Mouse (Mus musculus) CH12.LX (cell line): ENCODE data around the gene Lmbrd1. TPM values are rescaled to one million over a fixed set of nuclear protein-coding genes. Genes with fewer than 3 reads are reported as not detected.
A peak's percentile ranks its signal among the peaks of the same experiment; 100 is the strongest.

ENCODE experiments used
- DNase-seq: peaks from one replicate; pipeline ENCODE4 v3.0.0-alpha.2; 2013; ENCODE audit errors: extremely low read depth
- H3K27ac ChIP-seq: 2 replicates; pipeline ENCODE4 v1.5.1; 2012; ENCODE audit warnings: low read depth, mild to moderate bottlenecking, control low read depth, moderate library complexity; ENCODE audit not compliant: insufficient read depth
- H3K27me3 ChIP-seq: replicated peaks from 2 replicates; pipeline ENCODE3; 2012; ENCODE audit warnings: inconsistent platforms
- H3K36me3 ChIP-seq, 2 experiments: replicated peaks in 1 of 2; 2 replicates each; pipeline versions ENCODE3 to v1.6.1; 2012; ENCODE audit warnings: inconsistent platforms in 1 of 2, low read length in 1 of 2, mild to moderate bottlenecking in 1 of 2, mixed read lengths in 1 of 2, moderate library complexity in 1 of 2; ENCODE audit not compliant: control insufficient read depth in 1 of 2, insufficient read depth in 1 of 2
- H3K4me1 ChIP-seq, 2 experiments: 2 replicates each; pipeline ENCODE4 v1.6.1; 2012; ENCODE audit warnings: inconsistent platforms in 1 of 2, moderate library complexity in 1 of 2; ENCODE audit not compliant: insufficient read depth in 2 of 2, control insufficient read depth in 1 of 2
- H3K4me2 ChIP-seq: 2 replicates; pipeline ENCODE4 v1.6.1; 2012; ENCODE audit warnings: low read depth, mild to moderate bottlenecking, control low read depth; ENCODE audit not compliant: poor library complexity, insufficient read depth, severe bottlenecking
- H3K4me3 ChIP-seq, 3 experiments: fragments of 150-350 bp in 1 of 3; sonication (generic) in 1 of 3; replicated peaks in 1 of 3; 2 replicates each; pipeline versions ENCODE3 to v1.5.1; 2011 to 2012; ENCODE audit warnings: low read depth in 2 of 3, low read length in 2 of 3, mild to moderate bottlenecking in 2 of 3, moderate library complexity in 2 of 3, control low read depth in 1 of 3, improper control_type of control experiment in 1 of 3, inconsistent platforms in 1 of 3, mixed read lengths in 1 of 3; ENCODE audit not compliant: poor library complexity in 1 of 3
- H3K79me2 ChIP-seq: replicated peaks from 2 replicates; pipeline ENCODE4 v1.6.1; 2012; ENCODE audit warnings: mild to moderate bottlenecking, moderate library complexity; ENCODE audit not compliant: control insufficient read depth, poor library complexity, insufficient read depth, severe bottlenecking; ENCODE audit errors: extremely low read depth
- H3K9ac ChIP-seq: 2 replicates; pipeline ENCODE4 v1.6.1; 2012; ENCODE audit warnings: low read depth, mild to moderate bottlenecking, control low read depth, moderate library complexity; ENCODE audit not compliant: insufficient read depth
- H3K9me3 ChIP-seq: replicated peaks from 2 replicates; pipeline ENCODE3; 2012; ENCODE audit warnings: low read length, inconsistent platforms, mixed read lengths
- BHLHE40 ChIP-seq: IDR thresholded peaks from 2 replicates; pipeline ENCODE4 v1.6.1; 2011; ENCODE audit warnings: mild to moderate bottlenecking, low read depth, low read length, improper control_type of control experiment
- CHD1 ChIP-seq: IDR thresholded peaks from 2 replicates; pipeline ENCODE4 v1.6.1; 2012; ENCODE audit warnings: low read depth, low read length, improper control_type of control experiment, inconsistent platforms
- CTCF ChIP-seq, 2 experiments: IDR thresholded peaks in 1 of 2; conservative IDR thresholded peaks in 1 of 2; 2 replicates each; pipeline ENCODE4 v1.5.1; 2011 to 2012; ENCODE audit warnings: low read depth in 2 of 2, low read length in 2 of 2, improper control_type of control experiment in 1 of 2, inconsistent platforms in 1 of 2, mild to moderate bottlenecking in 1 of 2, moderate library complexity in 1 of 2
- ELF1 ChIP-seq: IDR thresholded peaks from 2 replicates; pipeline ENCODE4 v1.6.1; 2014; ENCODE audit warnings: low read depth, mild to moderate bottlenecking, inconsistent platforms, low read length, improper control_type of control experiment
- EP300 ChIP-seq: IDR thresholded peaks from 2 replicates; pipeline ENCODE4 v1.6.1; 2011; ENCODE audit warnings: low read length, improper control_type of control experiment
- GABPA ChIP-seq: IDR thresholded peaks from 2 replicates; pipeline ENCODE4 v1.6.1; 2012; ENCODE audit warnings: low read depth, low read length, improper control_type of control experiment, inconsistent platforms; ENCODE audit not compliant: insufficient replicate concordance
- IRF4 ChIP-seq: IDR thresholded peaks from 2 replicates; pipeline ENCODE4 v1.6.1; 2014; ENCODE audit warnings: low read depth, mild to moderate bottlenecking, inconsistent platforms, low read length, improper control_type of control experiment
- JUN ChIP-seq: IDR thresholded peaks from 2 replicates; pipeline ENCODE4 v1.6.1; 2011; ENCODE audit warnings: low read depth, mild to moderate bottlenecking, low read length, improper control_type of control experiment, moderate library complexity; ENCODE audit not compliant: insufficient read depth
- JUND ChIP-seq: conservative IDR thresholded peaks from 2 replicates; pipeline ENCODE4 v1.6.1; 2011; ENCODE audit warnings: low read depth, low read length, improper control_type of control experiment
- MAFK ChIP-seq: IDR thresholded peaks from 2 replicates; pipeline ENCODE4 v1.6.1; 2011; ENCODE audit warnings: low read length, improper control_type of control experiment; ENCODE audit not compliant: insufficient replicate concordance
- MAZ ChIP-seq: IDR thresholded peaks from 2 replicates; pipeline ENCODE4 v1.6.1; 2012; ENCODE audit warnings: low read depth, mild to moderate bottlenecking, inconsistent platforms, low read length, improper control_type of control experiment, moderate library complexity
- MXI1 ChIP-seq: IDR thresholded peaks from 2 replicates; pipeline ENCODE4 v1.6.1; 2011; ENCODE audit warnings: mild to moderate bottlenecking, low read depth, low read length, improper control_type of control experiment
- NRF1 ChIP-seq: IDR thresholded peaks from 2 replicates; pipeline ENCODE4 v1.6.1; 2014; ENCODE audit warnings: low read depth, mild to moderate bottlenecking, inconsistent platforms, low read length, improper control_type of control experiment, moderate library complexity
- POLR2A ChIP-seq: IDR thresholded peaks from 2 replicates; pipeline ENCODE4 v1.6.1; 2011; ENCODE audit warnings: low read depth, mild to moderate bottlenecking, improper control_type of control experiment, low read length
- POLR2AphosphoS2 ChIP-seq: IDR thresholded peaks from 2 replicates; pipeline ENCODE4 v1.6.1; 2011; ENCODE audit warnings: low read depth, low read length, improper control_type of control experiment
- RAD21 ChIP-seq: IDR thresholded peaks from 2 replicates; pipeline ENCODE4 v1.6.1; 2011; ENCODE audit warnings: low read depth, mild to moderate bottlenecking, low read length, improper control_type of control experiment, moderate library complexity
- RCOR1 ChIP-seq: conservative IDR thresholded peaks from 2 replicates; pipeline ENCODE4 v1.6.1; 2012; ENCODE audit warnings: low read depth, mild to moderate bottlenecking, inconsistent platforms, low read length, improper control_type of control experiment
- SIN3A ChIP-seq: IDR thresholded peaks from 2 replicates; pipeline ENCODE4 v1.6.1; 2012; ENCODE audit warnings: low read length, improper control_type of control experiment, inconsistent platforms
- SMC3 ChIP-seq: IDR thresholded peaks from 2 replicates; pipeline ENCODE4 v1.6.1; 2011; ENCODE audit warnings: low read depth, low read length, improper control_type of control experiment
- TBP ChIP-seq: conservative IDR thresholded peaks from 2 replicates; pipeline ENCODE4 v1.6.1; 2011; ENCODE audit warnings: low read depth, low read length, improper control_type of control experiment
- USF1 ChIP-seq: IDR thresholded peaks from 2 replicates; pipeline ENCODE4 v1.6.1; 2014; ENCODE audit warnings: low read depth, mild to moderate bottlenecking, inconsistent platforms, low read length, improper control_type of control experiment
- ZKSCAN1 ChIP-seq: IDR thresholded peaks from 2 replicates; pipeline ENCODE4 v1.6.1; 2012; ENCODE audit warnings: low read depth, inconsistent platforms, low read length, improper control_type of control experiment, borderline replicate concordance
- ZNF384 ChIP-seq: IDR thresholded peaks from 2 replicates; pipeline ENCODE4 v1.6.1; 2012; ENCODE audit warnings: low read depth, low read length, improper control_type of control experiment, inconsistent platforms
- dilution Hi-C: fragments of 300-500 bp; cut with MboI; formaldehyde crosslinking; loops from 2 replicates; pipeline ENCODE4 v1.14.3; 2020; ENCODE audit warnings: low sequenced_read_pairs; ENCODE audit not compliant: extremely low pct_unique_long_range_greater_than_20kb, extremely low pct_ligation_motif_present
- in situ Hi-C: fragments of 300-500 bp; cut with MboI; formaldehyde crosslinking; loops from 3 replicates; pipeline ENCODE4 v1.14.3; 2019; ENCODE audit warnings: low sequenced_read_pairs, low pct_ligation_motif_present, low pct_unique_long_range_greater_than_20kb, mixed read lengths
- polyA plus RNA-seq: library from polyadenylated mRNA; unstranded; fragments of >175 nt; gene quantifications from 2 replicates; pipeline ENCODE4 v1.2.1, GENCODE M21; 2012; ENCODE audit warnings: low read depth; ENCODE audit not compliant: insufficient read length
- total RNA-seq, 2 experiments: library from RNA; depleted of rRNA; stranded (reverse); fragments of 300-350 nt in 1 of 2; fragments of >200 nt in 1 of 2; gene quantifications; 2 replicates each; pipeline ENCODE4 v1.2.3; 2012 to 2014

The Lmbrd1 gene
- total and polyA plus RNA-seq, 3 experiments: 8.6 to 21.2 (median 17.3) TPM

- DNase-seq: peak; percentile 33
- no peaks in the 10 kb centered on the region for H3K4me1 ChIP-seq
- TF ChIP-seq TBP (no peak), RAD21 (peak; percentile 57), EP300 (no peak), CTCF (conservative IDR thresholded peaks at IDR 0.05 in 1 of 2, IDR thresholded peaks at IDR 0.05 in 1 of 2; ENCODE audit: low read depth in 2 of 2, low read length in 2 of 2) (peak; percentile 72 to 80), MAZ (no peak), ZKSCAN1 (no peak), ZNF384 (no peak), GABPA (no peak), SMC3 (peak; percentile 70), BHLHE40 (no peak), NRF1 (no peak)
- H3K27me3 ChIP-seq: no peaks in the 10 kb centered on the region
- H3K27ac ChIP-seq: no peak overlapping the region
- H3K79me2 ChIP-seq: no peaks in the 10 kb centered on the region
- in situ Hi-C loops (no loop called here), dilution Hi-C loops (no loop called here)
- peak overlapping the region; percentile 16; the same call in 1 of the 2 replicates for H3K4me2 ChIP-seq
- H3K4me3 ChIP-seq: no peak overlapping the region
- H3K36me3 ChIP-seq: no peaks in the 10 kb centered on the region
- no peaks in the 10 kb centered on the region for H3K9me3 ChIP-seq
- no peak overlapping the region for H3K9ac ChIP-seq
Observed at GRCm38 (mm10) chr1:24633553-24634132, 44.8 kb upstream of the Lmbrd1 start.

DNA sequence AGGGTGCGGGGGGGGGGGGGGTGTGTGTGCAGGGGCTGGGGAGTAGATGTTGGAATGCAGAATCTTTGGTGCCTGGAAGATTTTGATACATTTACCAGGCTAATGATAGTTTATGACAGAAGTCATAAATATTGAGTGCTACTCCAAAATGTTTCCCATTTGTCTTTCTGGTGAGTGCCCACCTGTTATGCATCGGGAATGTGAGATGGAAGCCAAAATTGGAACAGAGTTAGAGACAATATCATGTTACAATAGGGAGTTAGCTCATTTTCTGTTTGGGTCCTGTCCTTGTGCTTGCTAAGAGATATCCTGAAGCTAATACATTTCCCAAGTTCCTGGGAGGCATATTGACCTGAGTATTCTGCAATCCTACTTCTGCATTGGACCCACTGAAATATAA lies 28.3 kb upstream of the Lmbrd1 start:
- Histone ChIP-seq H3K4me2 (no peak overlapping the region), H3K4me1 (no peaks in the 10 kb centered on the region), H3K4me3 (no peak overlapping the region), H3K27me3 (no peaks in the 10 kb centered on the region), H3K79me2 (no peaks in the 10 kb centered on the region), H3K36me3 (no peaks in the 10 kb centered on the region), H3K9me3 (no peaks in the 10 kb centered on the region), H3K9ac (no peak overlapping the region), H3K27ac (no peak overlapping the region)
- DNase-seq: no peak
- no peak for TF ChIP-seq ELF1
- TF ChIP-seq SIN3A: no peak
- no peak for TF ChIP-seq RAD21
- TF ChIP-seq RCOR1: no peak
- dilution Hi-C loops (no loop called here), in situ Hi-C loops (no loop called here)

DNA sequence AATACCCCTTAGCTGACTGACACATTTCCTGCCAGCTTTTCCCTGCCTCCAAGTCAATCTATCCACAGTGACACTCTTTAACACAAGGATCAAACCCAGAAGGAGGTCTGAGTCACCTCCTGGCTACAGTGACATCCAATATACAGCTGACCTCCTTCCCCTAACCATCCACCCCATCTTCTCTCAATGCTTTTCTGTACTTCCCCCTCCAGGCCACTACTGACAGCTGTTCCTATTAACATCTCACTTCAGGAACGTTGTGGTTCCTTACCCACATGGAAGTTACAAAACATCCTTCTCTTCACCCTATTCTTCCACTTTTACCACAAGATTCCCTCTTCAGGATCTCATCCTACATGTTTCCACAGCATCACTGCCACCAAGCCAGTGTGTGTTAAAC lies 18.5 kb upstream of the Lmbrd1 start:
- no peak overlapping the region for H3K27ac ChIP-seq
- H3K4me1 ChIP-seq: no peaks in the 10 kb centered on the region
- dilution Hi-C loops (no loop called here), in situ Hi-C loops (no loop called here)
- no peaks in the 10 kb centered on the region for H3K27me3 ChIP-seq
- no peak overlapping the region for H3K9ac ChIP-seq
- no peak overlapping the region for H3K4me2 ChIP-seq
- H3K36me3 ChIP-seq: no peaks in the 10 kb centered on the region
- H3K9me3 ChIP-seq: no peaks in the 10 kb centered on the region
- no peak for DNase-seq
- no peak for TF ChIP-seq EP300
- TF ChIP-seq MAFK: no peak
- no peak for TF ChIP-seq POLR2AphosphoS2
- no peak for TF ChIP-seq IRF4
- TF ChIP-seq RCOR1: no peak
- no peak for TF ChIP-seq USF1
- TF ChIP-seq BHLHE40: no peak
- TF ChIP-seq NRF1: no peak
- no peak for TF ChIP-seq MXI1
- no peak for TF ChIP-seq JUN
- TF ChIP-seq JUND: no peak
- TF ChIP-seq ELF1: no peak
- TF ChIP-seq CHD1: no peak
- no peak for TF ChIP-seq POLR2A
- no peaks in the 10 kb centered on the region for H3K79me2 ChIP-seq
- H3K4me3 ChIP-seq: no peak overlapping the region
